In the genomic region with DNA sequence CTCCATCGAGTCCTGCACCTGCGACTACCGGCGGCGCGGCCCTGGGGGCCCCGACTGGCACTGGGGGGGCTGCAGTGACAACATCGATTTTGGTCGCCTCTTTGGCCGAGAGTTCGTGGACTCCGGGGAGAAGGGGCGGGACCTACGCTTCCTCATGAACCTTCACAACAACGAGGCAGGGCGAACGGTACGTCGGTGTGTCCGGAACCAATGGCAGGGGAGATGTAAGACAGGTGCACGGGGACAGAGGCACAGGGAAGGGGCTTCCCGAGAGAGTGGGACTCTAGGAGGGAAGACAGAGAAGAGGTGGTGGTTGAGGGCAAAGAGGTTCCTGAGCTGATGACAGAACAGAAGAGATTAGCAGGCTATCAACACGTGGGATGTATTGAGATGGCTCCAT, we compare ENCODE assay signal across 11 mouse cellular contexts. TPM values are rescaled to one million over a fixed set of nuclear protein-coding genes. Genes with fewer than 3 reads are reported as not detected.
DNase-seq lines count a peak whose midpoint lies in the region; ATAC-seq and TF ChIP-seq lines count a peak whose summit lies in the region.
"Had no signal": no experiment of that assay in that cellular context is flagged by ENCODE, and none has a peak within 500 bp of the region (broad histone marks: within the 10 kb centered on the region; RNA-seq: fewer than 3 reads in every experiment).

No protein-coding gene starts in this region.

- TF ChIP-seq CTCF in intestine, postnatal 0 days (IDR thresholded peaks at IDR 0.05; ENCODE audit: low read depth) = no peak

- DNase-seq in heart, embryonic 10.5 days (ENCODE audit: low spot score) = no peak
- no peak for DNase-seq in heart, adult 8-10 months (ENCODE audit: low spot score)
- peak; percentile 42 for DNase-seq in testis, postnatal 10 days (ENCODE audit: low spot score)
- no peak for DNase-seq in testis, postnatal 14 days (ENCODE audit: low spot score)
- DNase-seq in frontal cortex, postnatal 10 days (ENCODE audit: low spot score in 2 of 2) = no peak
- DNase-seq: cerebellum, postnatal 25 days; heart, adult 18-20 months; left cerebral cortex, postnatal 4 days had no signal

- 2% methylated on average over 23 of the region's 23 CpGs for WGBS in heart, embryonic 10.5 days
- under 1% methylated on average over 23 of the region's 23 CpGs for WGBS in intestine, postnatal 0 days

- peak overlapping the region; percentile 58 for H3K4me2 ChIP-seq in intestine, postnatal 0 days (replicated peaks; ENCODE audit: low read depth)

- peak overlapping the region; percentile 39 for H3K4me3 ChIP-seq in heart, embryonic 10.5 days
- peak overlapping the region; percentile 34; the same call in 1 of the 2 replicates for H3K4me3 ChIP-seq in intestine, postnatal 0 days (ENCODE audit: low read depth, low read length)

- H3K4me1 ChIP-seq in heart, embryonic 10.5 days = peaks cover 45% of the 10 kb centered on the region
- peaks cover 4% of the 10 kb centered on the region; the same call in 1 of the 2 replicates for H3K4me1 ChIP-seq in intestine, postnatal 0 days (replicated peaks; ENCODE audit: control insufficient read depth, insufficient read depth, low read length)

- H3K9me3 ChIP-seq in heart, embryonic 10.5 days = no peaks in the 10 kb centered on the region
- H3K9me3 ChIP-seq in intestine, postnatal 0 days (ENCODE audit: control insufficient read depth) = no peaks in the 10 kb centered on the region

- no peak for ATAC-seq in intestine, postnatal 0 days
- no peak for ATAC-seq in erythroblast, adult 5-6 weeks (replicated peaks; ENCODE audit: low FRiP score, poor library complexity, severe bottlenecking)
- no peak for ATAC-seq in monocyte, adult 5-6 weeks (replicated peaks; ENCODE audit: insufficient number of reproducible peaks, low FRiP score, low TSS enrichment, poor library complexity, severe bottlenecking)

- peaks cover 100% of the 10 kb centered on the region for H3K27me3 ChIP-seq in heart, embryonic 10.5 days (ENCODE audit: insufficient read depth, poor library complexity, severe bottlenecking)
- peaks cover 95% of the 10 kb centered on the region for H3K27me3 ChIP-seq in intestine, postnatal 0 days (replicated peaks; ENCODE audit: control insufficient read depth, insufficient read depth, low read length)

- H3K27ac ChIP-seq in heart, embryonic 10.5 days = no peak overlapping the region
- H3K27ac ChIP-seq in intestine, postnatal 0 days (ENCODE audit: low read depth, low read length) = no peak overlapping the region

- H3K9ac ChIP-seq in intestine, postnatal 0 days (ENCODE audit: low read depth, low read length) = no peak overlapping the region

- no peaks in the 10 kb centered on the region for H3K36me3 ChIP-seq in heart, embryonic 10.5 days
- no peaks in the 10 kb centered on the region for H3K36me3 ChIP-seq in intestine, postnatal 0 days (ENCODE audit: control insufficient read depth, insufficient read depth)

RNA-seq across cellular contexts. Expression of a gene that starts 2.1 kb away (rescaled TPM):
- not detected in 2 replicates for polyA plus RNA-seq in heart, embryonic 10.5 days (2016; fragmentation: Nextera tagmentation; extraction: Ambion mirVana)
- not detected for total RNA-seq in heart, adult 8-10 months (2022)
- polyA plus RNA-seq in intestine, postnatal 0 days (2015; fragmentation: Nextera tagmentation; extraction: Ambion mirVana) = not detected in 2 replicates
- not detected in 2 replicates for total RNA-seq in erythroblast, adult 5-6 weeks (2015; ENCODE audit: low replicate concordance)
- not detected in 2 replicates for total RNA-seq in erythroblast, adult 5-6 weeks (2017; ENCODE audit: low replicate concordance)
- not detected in 3 replicates for total RNA-seq in monocyte, adult 5-6 weeks (2017)
- total RNA-seq: heart, adult 18-20 months; left cerebral cortex, postnatal 4 days had no signal

RNA-seq across cellular contexts. Expression of a gene that starts 13.8 kb away (rescaled TPM):
- 0.09 TPM in 1 of 2 replicates, not detected in the other for polyA plus RNA-seq in heart, embryonic 10.5 days (2016; fragmentation: Nextera tagmentation; extraction: Ambion mirVana)
- under 1 TPM in 3 of 4 experiments, not detected in 1; 0.16 to 0.44 (median 0.26) TPM for total RNA-seq in heart, adult 8-10 months (2022)
- polyA plus RNA-seq in intestine, postnatal 0 days (2015; fragmentation: Nextera tagmentation; extraction: Ambion mirVana) = 0.08 TPM in 1 of 2 replicates, not detected in the other
- total RNA-seq in erythroblast, adult 5-6 weeks (2015; ENCODE audit: low replicate concordance) = 1.0 TPM in 1 of 2 replicates, not detected in the other
- not detected in 2 replicates for total RNA-seq in erythroblast, adult 5-6 weeks (2017; ENCODE audit: low replicate concordance)
- not detected in 3 replicates for total RNA-seq in monocyte, adult 5-6 weeks (2017)

RNA-seq across cellular contexts. Expression of a gene that starts 17.5 kb away (rescaled TPM):
- 0.06 TPM in 1 of 2 replicates, not detected in the other for polyA plus RNA-seq in heart, embryonic 10.5 days (2016; fragmentation: Nextera tagmentation; extraction: Ambion mirVana)
- total RNA-seq in heart, adult 8-10 months (2022) = under 1 TPM; 0.63 to 0.84 (median 0.72) TPM
- polyA plus RNA-seq in intestine, postnatal 0 days (2015; fragmentation: Nextera tagmentation; extraction: Ambion mirVana) = 0.07 TPM in 1 of 2 replicates, not detected in the other
- total RNA-seq in erythroblast, adult 5-6 weeks (2015; ENCODE audit: low replicate concordance) = not detected in 2 replicates
- not detected in 2 replicates for total RNA-seq in erythroblast, adult 5-6 weeks (2017; ENCODE audit: low replicate concordance)
- total RNA-seq in monocyte, adult 5-6 weeks (2017) = not detected in 3 replicates

RNA-seq across cellular contexts. Expression of a gene that starts 28.8 kb away (rescaled TPM):
- 41.7 and 42.7 TPM in 2 replicates for polyA plus RNA-seq in heart, embryonic 10.5 days (2016; fragmentation: Nextera tagmentation; extraction: Ambion mirVana)
- 10 to 100 TPM; 18.0 to 20.9 (median 19.1) TPM for total RNA-seq in heart, adult 8-10 months (2022)
- 31.8 and 35.3 TPM in 2 replicates for polyA plus RNA-seq in intestine, postnatal 0 days (2015; fragmentation: Nextera tagmentation; extraction: Ambion mirVana)
- total RNA-seq in erythroblast, adult 5-6 weeks (2015; ENCODE audit: low replicate concordance) = 7.1 and 8.4 TPM in 2 replicates
- 4.6 and 8.1 TPM in 2 replicates for total RNA-seq in erythroblast, adult 5-6 weeks (2017; ENCODE audit: low replicate concordance)
- total RNA-seq in monocyte, adult 5-6 weeks (2017) = 27.4 to 48.6 TPM (median 30.8 TPM) in 3 replicates

RNA-seq across cellular contexts. Expression of a gene that starts 39.5 kb away (rescaled TPM):
- 95.0 and 97.7 TPM in 2 replicates for polyA plus RNA-seq in heart, embryonic 10.5 days (2016; fragmentation: Nextera tagmentation; extraction: Ambion mirVana)
- 100 to 1,000 TPM in 2 of 4 experiments, 10 to 100 TPM in 2; 96.7 to 129 (median 109) TPM for total RNA-seq in heart, adult 8-10 months (2022)
- 67.0 and 67.3 TPM in 2 replicates for polyA plus RNA-seq in intestine, postnatal 0 days (2015; fragmentation: Nextera tagmentation; extraction: Ambion mirVana)
- total RNA-seq in erythroblast, adult 5-6 weeks (2015; ENCODE audit: low replicate concordance) = 20.2 and 21.5 TPM in 2 replicates
- total RNA-seq in erythroblast, adult 5-6 weeks (2017; ENCODE audit: low replicate concordance) = 35.1 and 37.9 TPM in 2 replicates
- total RNA-seq in monocyte, adult 5-6 weeks (2017) = 128 to 132 TPM (median 132 TPM) in 3 replicates
